Mouse (Mus musculus) left cerebral cortex, postnatal 25 days (tissue): ENCODE data around the gene Man1a. TPM values are rescaled to one million over a fixed set of nuclear protein-coding genes. Genes with fewer than 3 reads are reported as not detected.

Source experiments
- DNase-seq, 2 experiments: peaks; one replicate each; pipeline ENCODE4 v3.0.0; 2022; ENCODE audit warnings: low spot score in 2 of 2, mixed read lengths in 1 of 2
- intact Hi-C: fragments of 180-260 bp; cut with DNase I; formaldehyde crosslinking; loops from one replicate; pipeline ENCODE4 v1.15.1; 2025
- total RNA-seq, 2 experiments: library from RNA; stranded (reverse); gene quantifications; 2 replicates each; pipeline ENCODE4 v1.2.3; 2021

The Man1a gene
- total RNA-seq, 2 experiments from 2014 or later = 27.7 to 28.4 TPM

DNA sequence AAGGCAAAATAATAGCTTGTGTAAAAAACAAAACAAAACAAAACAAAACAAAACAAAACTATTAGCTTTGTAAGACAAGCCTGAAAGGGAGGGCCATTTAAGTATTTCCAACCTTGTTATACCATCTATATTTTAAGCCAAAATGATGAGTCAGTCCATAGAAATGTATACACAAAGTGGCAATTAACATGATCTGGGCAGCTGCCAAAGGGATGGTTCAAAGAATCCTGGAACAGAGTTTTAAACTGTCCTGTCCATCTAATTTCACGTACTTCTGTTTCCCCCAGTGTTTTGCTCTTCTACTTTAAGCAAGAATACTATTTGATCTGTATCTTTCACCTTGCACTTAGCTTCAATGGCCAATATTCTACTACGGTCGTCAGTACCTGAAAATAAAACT lies 138.2 kb downstream of the Man1a start:
- DNase-seq = no peak
- intact Hi-C loops = no loop called here

DNA sequence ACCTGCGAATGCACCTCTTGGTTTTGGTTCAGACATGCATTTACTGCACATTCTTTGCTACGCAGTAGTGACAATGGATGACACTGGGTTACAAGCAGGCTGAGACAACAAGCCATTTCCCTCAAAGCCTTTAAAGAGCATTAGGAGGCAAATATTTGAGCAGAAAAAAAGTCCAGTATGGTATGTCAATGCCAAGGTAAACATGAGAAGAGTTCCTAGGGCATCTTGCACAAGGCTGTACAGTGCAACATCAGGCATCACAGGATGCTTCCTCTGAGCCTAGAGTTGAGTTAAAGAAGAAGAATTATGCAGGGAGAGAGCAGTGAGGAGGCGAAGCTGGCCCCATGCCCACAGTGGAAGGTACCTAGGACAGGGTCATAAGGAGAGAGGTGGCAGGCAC lies 140.3 kb downstream of the Man1a start:
- no peak for DNase-seq
- intact Hi-C loops = no loop called here

DNA sequence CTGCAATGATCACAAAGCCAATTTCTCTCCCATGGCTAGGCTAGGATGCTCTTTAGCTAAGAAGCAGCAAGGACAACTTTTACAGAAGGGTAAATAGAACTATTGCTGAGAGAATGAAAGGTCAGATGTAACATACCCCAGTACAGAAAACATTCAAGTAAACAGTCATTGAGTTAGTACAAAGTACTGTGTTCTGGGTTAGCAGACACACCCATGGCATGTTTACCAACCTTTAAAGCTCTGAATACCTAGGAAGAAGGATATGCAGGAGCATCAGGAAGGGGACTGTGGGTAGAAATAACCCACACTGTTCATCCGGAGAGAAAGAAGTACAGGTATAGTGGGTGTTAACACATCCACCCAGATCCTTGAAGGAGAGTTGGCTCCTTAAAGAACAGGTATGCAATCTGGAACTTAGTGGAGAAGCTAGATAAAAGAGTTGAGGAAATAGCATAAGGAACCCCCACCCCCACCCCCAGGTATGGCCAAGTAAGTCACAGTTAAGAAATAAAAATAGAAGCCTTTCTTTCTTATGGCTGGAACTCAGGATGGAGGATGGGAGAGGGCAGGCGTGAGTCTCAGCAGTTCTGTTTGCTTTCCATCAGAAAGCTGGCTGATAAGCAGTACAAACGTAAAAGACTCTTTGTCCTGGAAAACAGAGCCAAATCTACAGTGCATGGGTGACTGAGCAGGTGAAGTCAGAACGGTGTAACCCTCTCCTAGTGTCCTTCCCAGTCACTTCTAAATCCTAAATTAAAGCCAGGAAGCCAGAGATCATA lies 146.5 kb downstream of the Man1a start:
- intact Hi-C loops = no loop called here
- DNase-seq = no peak

DNA sequence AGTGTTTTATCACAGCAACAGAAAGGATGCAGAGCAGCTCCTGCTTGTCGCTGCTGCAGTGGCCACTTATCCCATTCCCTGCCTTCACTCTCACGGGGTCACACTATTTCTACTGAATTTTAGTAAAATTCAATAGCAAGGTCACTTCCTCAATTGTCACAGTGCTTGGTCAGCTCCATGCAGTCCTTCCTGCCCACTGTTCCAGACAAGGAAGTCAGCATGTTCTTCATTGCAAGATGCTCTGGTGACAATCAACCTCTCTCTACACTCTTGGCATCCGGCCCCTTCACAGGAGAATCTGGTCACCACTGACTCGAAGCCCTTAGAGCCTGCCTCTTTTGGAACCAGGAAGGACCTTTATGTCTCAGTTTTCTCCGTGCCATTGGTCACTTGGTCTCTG lies 148.5 kb downstream of the Man1a start:
- peak in 1 of 2 experiments; percentile 8 for DNase-seq
- intact Hi-C loops = no loop called here

DNA sequence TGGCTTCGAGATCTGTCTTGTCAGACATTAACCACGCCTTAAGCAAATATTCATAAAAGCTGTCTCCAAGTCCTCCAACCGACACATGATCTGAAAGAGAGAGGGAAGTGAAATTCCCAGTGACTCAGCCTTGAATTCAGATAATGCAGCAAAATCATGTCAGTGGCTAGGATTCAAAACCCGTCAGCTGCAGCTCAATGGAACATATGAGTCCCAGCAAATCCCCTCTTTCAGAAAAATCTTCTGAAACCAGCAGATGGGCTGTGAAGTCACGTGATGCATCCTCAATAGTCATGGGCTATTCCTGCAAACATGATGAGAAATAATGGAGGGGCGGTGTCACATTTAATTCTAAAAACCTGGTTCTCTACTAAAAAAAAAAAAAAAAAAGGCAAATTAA lies 151.0 kb downstream of the Man1a start:
- intact Hi-C loops = no loop called here
- DNase-seq = peak; percentile 20 to 74

DNA sequence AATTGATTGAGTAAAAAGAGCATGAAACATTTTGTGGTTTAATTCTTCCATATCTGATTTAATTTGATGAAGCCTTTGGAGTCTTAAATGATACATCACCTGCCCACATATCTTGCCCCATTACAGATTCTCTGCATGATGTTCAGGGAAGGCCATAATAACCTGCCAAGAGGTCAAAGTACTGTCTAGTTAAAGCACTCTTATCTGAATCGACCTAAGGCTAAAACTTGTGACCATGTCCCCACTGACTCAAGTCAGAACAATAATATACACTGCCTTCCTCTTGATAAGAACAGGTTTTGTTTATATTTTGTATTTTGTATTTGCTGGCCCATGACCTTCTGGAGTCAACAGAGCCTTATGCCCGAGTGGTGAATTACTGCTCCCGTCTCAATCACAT lies 154.2 kb downstream of the Man1a start:
- DNase-seq = no peak
- intact Hi-C loops = no loop called here

DNA sequence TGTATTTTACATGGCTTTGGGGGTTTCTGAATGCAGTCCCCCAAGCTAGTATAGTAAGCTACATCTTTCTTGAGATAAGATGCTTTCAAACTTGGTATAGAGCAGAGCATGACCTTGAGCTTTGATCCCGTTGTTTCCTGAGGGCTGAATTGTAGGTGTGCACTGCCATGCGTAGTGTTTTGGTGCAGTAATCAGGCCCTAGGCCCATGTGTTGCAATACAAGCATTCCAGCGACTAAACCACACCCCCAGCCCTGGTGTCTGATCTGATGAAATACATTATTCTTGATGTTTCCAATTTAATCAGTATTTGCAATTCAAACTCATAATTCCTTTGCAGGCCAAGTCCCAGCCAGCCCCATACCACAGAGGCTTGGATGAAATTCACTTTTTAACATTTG lies 158.9 kb downstream of the Man1a start:
- no peak for DNase-seq
- intact Hi-C loops = no loop called here

DNA sequence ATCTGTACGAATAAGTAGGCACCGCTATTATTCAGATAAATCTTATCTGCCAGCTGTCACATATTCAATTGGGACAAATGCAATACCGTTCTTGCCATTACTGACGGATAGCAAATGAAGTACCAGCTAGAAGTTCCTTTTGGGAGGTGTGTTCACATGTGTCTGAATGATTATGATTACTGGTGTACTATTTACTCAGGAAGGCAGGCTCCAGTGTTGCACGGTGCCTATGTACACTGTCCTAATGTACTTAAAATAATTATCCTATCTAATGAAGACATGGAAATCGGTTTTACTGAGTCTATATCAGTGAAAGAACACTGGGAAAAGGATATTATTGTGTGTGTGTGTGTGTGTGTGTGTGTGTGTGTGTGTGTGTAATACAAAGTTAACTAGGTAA lies 160.7 kb downstream of the Man1a start:
- DNase-seq = no peak
- intact Hi-C loops = no loop called here

DNA sequence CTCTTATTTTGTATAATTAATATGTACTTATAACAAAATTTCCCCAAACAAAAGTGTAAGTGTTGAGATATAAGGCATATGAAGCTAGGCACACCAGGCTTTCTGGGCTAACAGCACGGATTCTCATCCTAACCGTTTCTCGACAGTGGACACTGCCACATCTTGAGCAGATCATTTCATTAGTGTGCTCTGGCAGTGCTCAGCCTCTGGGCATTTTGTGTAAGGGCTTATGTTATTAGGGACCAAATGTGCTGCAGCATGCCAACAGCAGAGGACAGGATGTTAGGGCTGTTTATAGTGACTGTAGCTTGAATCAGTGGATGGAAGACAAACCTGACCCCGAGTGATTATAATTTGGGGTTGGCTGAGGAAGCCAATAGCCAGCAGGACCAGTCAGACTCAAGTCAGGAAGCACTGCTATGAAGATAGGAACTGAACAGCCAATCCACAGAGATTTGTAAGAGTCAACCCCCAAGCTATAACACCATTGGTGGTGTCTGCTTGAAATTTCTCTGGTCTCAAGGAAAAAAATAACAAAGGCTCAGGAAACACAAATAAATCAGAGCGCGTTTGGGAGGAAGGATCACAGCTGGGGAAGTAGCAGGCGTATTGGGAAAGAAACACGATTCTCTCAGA lies 161.3 kb downstream of the Man1a start:
- no peak for DNase-seq
- intact Hi-C loops = no loop called here

DNA sequence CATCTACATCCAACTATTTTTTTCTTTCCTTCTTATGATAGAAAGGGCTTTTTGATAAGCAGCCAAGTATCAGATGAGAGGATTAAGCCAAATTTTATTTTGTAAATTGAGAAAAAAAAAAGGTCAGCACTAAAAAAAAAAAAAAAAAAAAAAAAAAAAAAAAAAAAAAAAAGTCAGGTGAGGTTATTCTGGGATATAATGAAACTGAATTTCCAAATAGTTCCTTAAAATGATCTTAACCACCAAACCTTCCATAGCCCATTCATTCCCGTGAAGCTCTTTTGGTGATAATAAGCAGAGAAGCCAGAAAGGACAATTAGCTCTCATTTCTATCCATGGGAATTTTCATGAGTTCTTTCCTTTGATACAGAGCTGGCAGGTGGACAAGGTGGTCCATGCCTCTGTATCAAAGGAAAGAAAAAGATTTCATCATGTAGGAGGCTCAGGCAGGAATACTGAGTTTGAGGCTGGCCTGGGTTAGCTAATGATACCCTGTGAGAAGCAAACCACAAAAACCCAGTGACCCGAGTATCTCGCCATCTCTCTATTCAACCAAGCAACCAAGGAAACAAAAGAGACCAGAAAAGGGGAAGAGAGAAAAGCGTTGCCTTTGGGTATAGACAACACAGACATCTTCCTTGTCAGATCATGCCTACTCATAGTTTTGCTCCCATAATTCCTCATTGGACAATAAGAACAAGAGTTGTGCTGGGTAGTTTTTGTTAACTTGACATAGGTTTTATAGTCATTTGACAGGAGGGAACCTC lies 162.7 kb downstream of the Man1a start:
- intact Hi-C loops = no loop called here
- DNase-seq = no peak

DNA sequence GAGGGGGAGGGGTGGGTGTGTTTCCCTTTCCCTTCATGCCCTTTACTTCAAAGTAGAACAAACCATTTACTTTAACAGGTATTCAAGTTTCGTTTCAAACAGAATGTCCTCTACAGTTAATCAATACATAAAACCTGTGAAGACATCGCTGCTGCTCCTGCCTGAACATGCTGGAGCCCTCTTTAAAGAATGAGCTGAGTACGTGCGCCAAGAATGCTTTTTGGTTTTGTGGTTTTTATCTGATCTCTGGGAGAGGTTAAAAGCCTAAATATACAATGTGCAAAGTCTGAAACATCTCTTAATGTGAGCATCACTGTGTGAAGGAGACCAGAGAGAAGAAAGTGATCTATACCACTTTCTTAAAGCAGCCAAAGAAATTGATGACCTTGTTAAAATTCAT lies 186.9 kb downstream of the Man1a start:
- no peak for DNase-seq
- intact Hi-C loops = no loop called here

DNA sequence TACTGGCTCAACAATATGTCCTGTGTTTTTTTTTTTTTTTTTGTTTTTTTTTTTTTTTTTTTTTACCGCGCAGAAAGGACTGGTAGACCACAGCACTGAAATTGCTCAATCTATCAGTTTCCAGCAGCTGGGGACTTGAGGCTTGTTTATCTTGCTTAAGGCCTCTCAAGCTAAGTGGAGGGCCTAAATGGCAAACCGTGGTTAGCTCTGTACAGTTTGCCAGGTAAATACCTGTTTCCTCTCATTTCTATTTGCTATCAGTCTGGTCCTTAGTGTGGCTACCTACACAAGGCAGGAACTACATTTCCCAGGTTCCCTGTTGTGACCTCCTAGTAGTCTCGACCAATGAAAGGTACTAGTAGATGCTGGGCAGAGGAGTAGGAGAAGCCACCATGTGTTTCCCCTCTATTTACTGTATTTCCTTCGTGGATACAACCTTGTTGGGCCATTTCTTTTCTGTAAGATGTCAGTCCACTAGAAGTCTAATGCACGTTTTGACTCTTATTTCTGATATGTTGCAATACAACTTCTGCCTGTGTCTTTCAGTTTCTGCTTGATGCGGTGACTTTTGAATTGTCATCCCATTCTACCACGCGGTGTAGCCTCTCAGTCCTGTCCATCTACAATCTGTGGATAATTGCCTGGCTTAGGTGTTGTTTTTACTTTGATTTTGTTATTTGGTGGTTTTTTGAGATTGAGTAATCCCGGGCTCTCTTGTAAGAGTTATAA lies 187.9 kb downstream of the Man1a start:
- intact Hi-C loops = no loop called here
- no peak for DNase-seq

DNA sequence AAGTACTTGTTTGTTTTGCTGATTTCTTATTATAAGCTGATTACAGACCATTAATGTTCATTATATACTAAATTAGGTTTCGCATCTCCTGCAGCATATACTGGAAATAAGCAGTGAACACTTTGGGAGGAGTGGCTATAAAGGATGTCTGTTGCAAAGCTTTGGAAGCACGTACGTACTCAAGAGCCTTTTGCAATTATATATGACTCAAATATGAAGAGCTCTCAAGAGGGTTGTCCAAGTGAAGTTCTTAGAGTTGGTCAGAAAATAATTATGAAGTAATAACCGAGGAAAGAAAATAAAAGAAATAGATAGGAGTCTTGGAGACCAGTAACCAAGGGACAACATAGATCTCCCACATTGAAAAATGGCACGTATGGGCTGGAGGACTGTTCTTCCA lies 189.9 kb downstream of the Man1a start:
- intact Hi-C loops = no loop called here
- no peak for DNase-seq

DNA sequence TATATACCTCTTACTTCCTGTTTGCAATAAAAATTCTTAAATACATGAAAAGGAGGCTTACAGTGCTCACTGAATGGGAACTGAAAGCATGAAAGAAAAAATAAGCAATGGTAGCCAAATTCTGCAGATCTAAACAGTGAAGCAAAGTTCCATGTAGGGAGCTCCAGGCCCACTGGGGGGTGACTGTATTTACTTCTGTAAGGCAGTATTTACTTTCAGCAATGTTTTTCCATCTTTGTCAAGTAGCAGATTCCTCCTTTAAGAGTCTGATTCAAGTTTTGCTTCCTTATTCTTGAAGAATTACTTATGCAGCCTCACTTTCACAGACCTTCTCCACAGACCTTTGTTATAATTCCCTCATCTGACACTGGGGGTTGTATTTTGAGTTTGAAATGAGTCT lies 195.1 kb downstream of the Man1a start:
- no peak for DNase-seq
- intact Hi-C loops = no loop called here

DNA sequence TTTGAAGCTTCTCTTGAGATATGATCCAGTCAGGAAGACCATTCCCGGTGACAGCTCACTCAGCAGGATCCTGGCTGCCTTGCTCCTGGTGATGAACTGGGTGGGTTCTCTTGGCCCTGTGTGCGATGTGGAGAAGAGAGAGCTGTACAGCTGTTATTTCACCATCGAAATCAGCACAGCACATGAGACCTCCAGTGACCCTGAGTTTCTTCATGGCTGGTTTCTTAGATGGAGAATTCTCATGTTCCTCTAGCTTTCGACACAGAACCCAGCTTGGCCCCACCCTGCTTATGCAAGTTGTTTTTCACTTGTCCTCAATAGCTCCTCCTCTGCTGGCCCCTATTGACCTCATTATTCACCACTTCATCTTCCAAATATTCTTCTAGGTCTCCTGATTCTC lies 200.5 kb downstream of the Man1a start:
- intact Hi-C loops = no loop called here
- DNase-seq = no peak

DNA sequence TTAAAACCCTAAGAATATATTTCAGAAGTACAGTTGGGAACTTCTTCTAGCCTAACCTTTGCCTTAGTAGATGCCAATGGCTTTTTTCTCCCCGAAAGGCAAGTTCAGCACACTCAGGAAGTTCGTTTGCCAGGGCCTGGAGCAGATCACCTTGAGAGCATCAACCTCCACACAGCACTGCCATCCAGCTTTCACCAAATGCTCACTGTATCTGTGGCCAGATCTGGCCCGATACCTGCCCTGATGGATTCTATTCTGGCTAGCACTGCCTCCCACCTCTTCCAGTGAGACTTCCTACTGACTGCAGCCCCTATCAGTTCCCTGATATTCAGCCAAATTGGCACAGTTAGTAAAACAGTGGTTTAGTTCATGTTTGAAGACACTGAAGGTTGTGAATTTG lies 202.2 kb downstream of the Man1a start:
- intact Hi-C loops = no loop called here
- no peak for DNase-seq

DNA sequence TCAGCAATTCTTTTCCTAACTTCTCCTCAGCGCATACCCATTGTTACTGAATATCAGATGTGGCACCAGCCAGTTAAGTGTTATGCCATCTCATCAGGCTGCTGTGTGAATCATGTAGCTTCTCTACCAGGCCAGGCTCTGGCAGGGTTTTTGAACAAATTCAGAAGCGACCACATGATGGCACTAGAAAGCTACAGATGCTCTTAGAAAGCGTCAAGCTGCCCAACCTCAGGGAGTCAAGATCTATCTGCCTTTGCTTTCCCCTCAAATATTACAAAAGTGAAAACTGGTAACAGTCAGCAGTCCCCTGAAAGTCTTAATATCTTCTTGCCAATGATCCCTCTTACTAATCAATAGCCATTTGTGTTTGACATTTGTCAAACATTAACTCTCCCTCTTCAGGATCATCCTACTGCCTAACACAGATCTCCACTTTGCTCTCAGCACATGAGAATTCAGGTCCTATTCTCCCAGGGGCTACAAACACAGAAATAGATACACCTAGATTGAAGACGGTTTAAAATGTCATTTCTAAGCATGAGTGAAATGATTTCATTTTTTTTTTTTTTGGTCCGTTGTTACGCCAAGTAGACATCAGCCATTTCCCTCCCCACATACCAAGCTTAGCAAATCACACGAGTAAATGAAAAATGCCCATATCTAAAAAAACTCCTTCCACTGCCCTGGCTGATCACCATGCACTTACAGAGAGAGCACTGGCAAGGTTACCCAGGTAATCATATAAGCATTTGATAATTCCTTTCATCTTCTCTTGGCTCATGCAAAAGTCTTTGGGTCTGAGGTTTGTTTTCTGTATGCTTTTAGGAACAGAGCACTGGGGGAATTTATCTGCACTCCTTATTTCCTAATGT lies 212.7 kb downstream of the Man1a start:
- intact Hi-C loops = loop anchor here (5.0 to 10.0 kb wide), 3 partner anchors 209 to 1901 kb away; no protein-coding TSS in a partner anchor

DNA sequence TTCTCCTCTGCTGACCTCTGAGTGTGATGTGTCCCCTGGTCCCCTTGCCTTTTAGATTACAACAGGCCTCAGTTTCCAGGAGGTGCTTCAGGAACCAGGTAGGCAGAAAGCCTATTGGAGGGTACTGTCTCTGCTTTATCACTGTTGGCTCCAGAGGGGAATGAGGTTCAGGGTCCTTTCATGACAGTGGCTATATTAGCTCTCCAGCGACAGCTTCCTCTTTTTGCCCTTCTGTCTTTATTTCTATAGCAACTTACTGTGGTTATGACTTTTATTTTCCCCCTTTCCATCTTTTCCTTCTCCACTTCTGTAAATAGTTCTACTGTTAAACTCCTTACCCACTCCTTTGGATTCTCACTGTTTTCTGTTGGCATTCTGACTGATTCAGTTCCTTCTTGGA lies 216.5 kb downstream of the Man1a start:
- no peak for DNase-seq
- intact Hi-C loops = loop anchor here (5.0 to 10.0 kb wide), 3 partner anchors 212 to 1905 kb away; no protein-coding TSS in a partner anchor

More for the DNA sequence above, 212.7 kb downstream of the Man1a start:
- peak; percentile 51 to 83 for DNase-seq

DNA sequence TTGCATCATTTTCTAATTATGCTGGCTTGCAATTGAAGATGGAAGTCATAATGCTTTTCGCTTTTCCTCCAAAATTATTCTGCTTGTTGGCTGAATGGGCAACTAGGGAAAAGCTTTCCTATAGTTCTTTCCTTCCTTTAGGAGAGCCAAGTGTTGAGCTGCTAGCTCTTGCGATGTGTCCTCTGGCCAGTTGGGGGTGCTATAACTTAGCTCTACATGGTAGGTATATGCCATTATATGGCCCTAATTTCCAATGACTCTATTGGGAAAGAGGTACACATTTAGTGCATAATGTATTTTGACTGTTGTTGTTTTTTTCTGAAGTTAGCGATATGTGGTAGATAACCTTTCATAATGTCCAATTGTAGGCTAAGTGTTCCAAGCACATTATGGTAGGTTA lies 217.2 kb downstream of the Man1a start:
- intact Hi-C loops = no loop called here
- no peak for DNase-seq
